Mouse (Mus musculus): Measurements from ENCODE around the gene Tm7sf2.

DNA sequence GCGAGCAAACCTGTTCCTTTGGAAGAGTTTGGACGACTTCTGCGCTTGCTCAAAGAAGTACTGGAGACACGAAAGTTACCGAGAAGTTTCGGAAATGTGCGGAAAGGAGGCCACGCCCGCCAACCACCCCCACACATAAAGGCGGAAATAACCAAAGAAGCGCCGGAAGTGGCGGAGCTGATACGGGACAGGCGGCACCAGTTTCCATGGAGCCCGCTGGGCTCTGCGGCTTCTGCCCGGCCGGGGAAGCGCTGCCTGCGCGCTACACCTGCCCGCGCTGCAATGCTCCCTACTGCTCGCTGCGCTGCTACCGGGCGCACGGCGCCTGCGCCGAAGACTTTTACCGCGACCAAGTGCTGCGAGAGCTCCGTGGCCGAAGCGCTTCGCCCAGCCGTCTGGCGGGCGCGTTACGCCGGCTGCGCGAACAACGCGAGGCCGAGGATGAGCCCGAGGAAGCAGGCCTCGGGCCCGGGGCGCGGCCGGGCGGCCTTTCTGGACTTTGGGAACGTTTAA lies 7.1 kb downstream of the Tm7sf2 start, which contains the start of gene Znhit2:
- TF ChIP-seq CTCF (IDR thresholded peaks at IDR 0.05; ENCODE audit: extremely low read depth, insufficient read length, insufficient replicate concordance, low read depth, low read length) (no peak), POLR2A (IDR thresholded peaks at IDR 0.05; ENCODE audit: low read depth, low read length) (peak; percentile 86)
